Mouse (Mus musculus): ENCODE results near the gene Ptprg.
"Not testable (repeated sequence)": the region's sequence is repeated elsewhere in the genome, so short reads cannot be mapped to it uniquely, and the experiment has no call there.

Ptprg gene

GRCm38 (mm10) chr14:11732376-11732775, 179.0 kb downstream of the Ptprg start:
- DNase-seq (ENCODE audit: low read depth, low spot score), result no peak

- DNase-seq (ENCODE audit: low read depth, low spot score), result no peak
Measured at GRCm38 (mm10) chr14:11743726-11744125, 190.4 kb downstream of the Ptprg start.

- no peak for DNase-seq (ENCODE audit: low read depth, low spot score)
Measured at GRCm38 (mm10) chr14:11752678-11753077, 199.3 kb downstream of the Ptprg start.

- no peak for DNase-seq (ENCODE audit: low read depth, low spot score)
Measured at GRCm38 (mm10) chr14:11754656-11755055, 201.3 kb downstream of the Ptprg start.

- no peak for DNase-seq (ENCODE audit: low read depth, low spot score)
Measured at GRCm38 (mm10) chr14:11758185-11758584, 204.9 kb downstream of the Ptprg start.

- no peak for DNase-seq (ENCODE audit: low read depth, low spot score)
Measured at GRCm38 (mm10) chr14:11759356-11759755, 206.0 kb downstream of the Ptprg start.

- no peak for DNase-seq (ENCODE audit: low read depth, low spot score)
Measured at GRCm38 (mm10) chr14:11762995-11763394, 209.7 kb downstream of the Ptprg start.

- no peak for DNase-seq (ENCODE audit: low read depth, low spot score)
Measured at GRCm38 (mm10) chr14:11772736-11773135, 219.4 kb downstream of the Ptprg start.

- DNase-seq (ENCODE audit: low read depth, low spot score), result no peak
Measured at GRCm38 (mm10) chr14:11774476-11775037, 221.2 kb downstream of the Ptprg start.

- no peak for DNase-seq (ENCODE audit: low read depth, low spot score)
Measured at GRCm38 (mm10) chr14:11775204-11775603, 221.9 kb downstream of the Ptprg start.

GRCm38 (mm10) chr14:11775951-11776495, 222.7 kb downstream of the Ptprg start:
- DNase-seq (ENCODE audit: low read depth, low spot score), result no peak

GRCm38 (mm10) chr14:11776566-11776965, 223.2 kb downstream of the Ptprg start:
- no peak for DNase-seq (ENCODE audit: low read depth, low spot score)

GRCm38 (mm10) chr14:11791190-11791589, 237.9 kb downstream of the Ptprg start:
- DNase-seq (ENCODE audit: low read depth, low spot score), result no peak

- no peak for DNase-seq (ENCODE audit: low read depth, low spot score)
Measured at GRCm38 (mm10) chr14:11793847-11794246, 240.5 kb downstream of the Ptprg start.

- no peak for DNase-seq (ENCODE audit: low read depth, low spot score)
Measured at GRCm38 (mm10) chr14:11802355-11803035, 249.2 kb downstream of the Ptprg start.

- no peak for DNase-seq (ENCODE audit: low read depth, low spot score)
Measured at GRCm38 (mm10) chr14:11806674-11807073, 253.3 kb downstream of the Ptprg start.

GRCm38 (mm10) chr14:11807465-11807864, 254.1 kb downstream of the Ptprg start:
- DNase-seq (ENCODE audit: low read depth, low spot score), result no peak

- no peak for DNase-seq (ENCODE audit: low read depth, low spot score)
Measured at GRCm38 (mm10) chr14:11811142-11811761, 257.9 kb downstream of the Ptprg start.

GRCm38 (mm10) chr14:11812291-11812690, 259.0 kb downstream of the Ptprg start:
- DNase-seq (ENCODE audit: low read depth, low spot score), result no peak

- DNase-seq (ENCODE audit: low read depth, low spot score), result not testable (repeated sequence)
Measured at GRCm38 (mm10) chr14:11814811-11815210, 261.5 kb downstream of the Ptprg start.

GRCm38 (mm10) chr14:11817236-11817635, 263.9 kb downstream of the Ptprg start:
- DNase-seq (ENCODE audit: low read depth, low spot score), result no peak

GRCm38 (mm10) chr14:11818054-11818453, 264.7 kb downstream of the Ptprg start:
- no peak for DNase-seq (ENCODE audit: low read depth, low spot score)

GRCm38 (mm10) chr14:11818721-11819120, 265.4 kb downstream of the Ptprg start:
- DNase-seq (ENCODE audit: low read depth, low spot score), result no peak

All from brain, embryonic 18.5 days (tissue).